Mouse (Mus musculus): ENCODE measurements around the gene Plcl2. TPM values are rescaled to one million over a fixed set of nuclear protein-coding genes. Genes with fewer than 3 reads are reported as not detected.
A peak's percentile ranks its signal among the peaks of the same experiment; 100 is the strongest.

The Plcl2 gene
- polyA plus RNA-seq, 1 experiment = 3.1 TPM

DNA sequence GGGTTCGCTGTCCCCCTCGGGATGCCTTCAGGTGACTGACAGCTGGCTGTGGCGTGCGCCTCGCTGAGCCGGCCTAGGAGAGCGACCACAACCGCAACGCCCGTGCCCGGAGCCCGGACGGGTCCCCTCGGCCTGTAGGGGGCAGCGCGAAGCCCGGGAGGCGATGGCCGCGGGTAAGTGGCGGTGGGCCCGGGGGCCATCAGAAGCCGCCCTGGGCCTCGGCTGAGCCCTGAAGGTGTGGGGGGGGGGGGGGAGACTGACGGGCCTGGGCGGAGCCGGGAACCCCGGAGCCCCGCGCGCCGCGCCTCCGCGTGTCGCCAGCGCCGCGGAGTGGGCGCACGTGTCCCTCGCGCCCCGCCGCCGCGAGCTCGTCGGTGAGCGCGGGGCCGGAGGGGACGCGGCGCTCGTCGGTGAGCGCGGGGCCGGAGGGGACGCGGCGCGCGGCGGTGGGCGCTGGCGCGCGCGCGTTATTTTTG is 390 bp upstream of the Plcl2 start:
- Histone ChIP-seq H3K27me3 (replicated peaks) (peaks cover 25% of the 10 kb centered on the region), H3K4me3 (replicated peaks) (peak overlapping the region; percentile 93), H3K36me3 (replicated peaks; ENCODE audit: low read length) (no peaks in the 10 kb centered on the region), H3K4me1 (peaks cover 40% of the 10 kb centered on the region), H3K9me3 (no peaks in the 10 kb centered on the region)
- TF ChIP-seq FLI1 (IDR thresholded peaks at IDR 0.05; ENCODE audit: low read length) (no peak), GATA1 (IDR thresholded peaks at IDR 0.05; ENCODE audit: borderline replicate concordance, low read length) (no peak)

DNA sequence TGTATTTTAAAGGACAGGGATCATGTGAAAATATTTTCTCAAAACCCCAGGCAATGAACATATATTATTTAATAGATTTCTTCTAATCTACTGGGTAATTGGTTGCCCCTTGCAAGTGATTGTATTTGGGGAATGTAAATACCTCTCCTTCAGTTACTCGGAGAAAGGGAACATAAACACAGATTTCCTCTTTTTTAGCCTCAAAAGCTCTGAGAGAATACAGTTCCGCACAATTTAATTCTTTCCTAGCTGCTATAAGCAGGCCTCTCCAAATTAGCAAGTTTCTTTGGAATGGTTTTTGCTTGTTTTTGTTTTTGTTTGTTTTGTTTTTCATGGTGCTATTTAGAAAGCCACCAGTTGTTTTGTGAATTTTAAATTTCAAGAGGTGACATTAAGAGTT is 1.1 kb downstream of the Plcl2 start:
- peaks cover 23% of the 10 kb centered on the region for H3K27me3 ChIP-seq (replicated peaks)
- no peaks in the 10 kb centered on the region for H3K36me3 ChIP-seq (replicated peaks; ENCODE audit: low read length)
- H3K4me3 ChIP-seq (replicated peaks) = peak overlapping the region; percentile 93
- peaks cover 34% of the 10 kb centered on the region for H3K4me1 ChIP-seq
- TF ChIP-seq FLI1 (IDR thresholded peaks at IDR 0.05; ENCODE audit: low read length) (no peak), GATA1 (IDR thresholded peaks at IDR 0.05; ENCODE audit: borderline replicate concordance, low read length) (no peak)
- no peaks in the 10 kb centered on the region for H3K9me3 ChIP-seq

DNA sequence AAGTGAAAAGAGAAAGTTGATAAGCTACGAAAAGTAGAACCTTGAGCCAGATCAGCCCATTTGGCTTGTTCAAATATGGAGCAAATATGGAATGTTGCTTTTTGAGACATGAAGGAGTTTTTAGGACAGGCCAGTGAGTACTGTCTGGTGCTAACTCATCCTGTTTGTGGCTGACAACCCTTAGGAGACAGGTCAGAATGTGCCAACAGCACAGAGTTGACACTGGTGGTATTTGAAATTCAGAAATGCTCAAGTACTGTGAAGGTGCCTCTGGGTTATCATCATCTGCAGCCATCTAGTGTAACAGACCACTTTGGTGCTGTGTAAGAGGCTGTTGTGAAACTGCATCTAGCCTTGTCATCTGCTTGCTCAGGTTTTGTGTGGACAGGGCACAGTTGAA is 1.5 kb downstream of the Plcl2 start:
- peaks cover 23% of the 10 kb centered on the region for H3K27me3 ChIP-seq (replicated peaks)
- no peaks in the 10 kb centered on the region for H3K9me3 ChIP-seq
- peak overlapping the region; percentile 78 for H3K4me3 ChIP-seq (replicated peaks)
- H3K4me1 ChIP-seq = peaks cover 34% of the 10 kb centered on the region
- no peak for TF ChIP-seq FLI1 (IDR thresholded peaks at IDR 0.05; ENCODE audit: low read length)
- no peak for TF ChIP-seq GATA1 (IDR thresholded peaks at IDR 0.05; ENCODE audit: borderline replicate concordance, low read length)
- no peaks in the 10 kb centered on the region for H3K36me3 ChIP-seq (replicated peaks; ENCODE audit: low read length)

DNA sequence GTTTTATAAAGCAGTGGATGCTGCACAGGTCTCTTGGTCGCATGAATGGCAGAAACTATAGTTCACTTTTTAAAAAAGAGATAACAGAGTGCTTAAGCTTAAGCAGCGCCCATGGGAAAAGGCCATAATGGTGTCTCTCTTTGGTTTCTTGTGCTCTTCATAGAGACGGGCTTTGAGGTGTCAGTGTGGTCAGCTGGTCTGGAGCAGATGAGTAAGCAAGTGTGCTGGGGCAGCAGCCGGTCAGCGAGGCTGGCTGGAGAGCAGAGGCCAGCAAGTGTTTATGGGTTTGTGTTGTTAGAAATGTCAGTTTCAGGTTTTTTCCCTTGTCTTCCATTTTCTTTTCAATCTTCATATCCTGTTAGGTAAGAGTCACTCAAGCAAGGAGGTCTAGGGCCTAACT is 3.0 kb downstream of the Plcl2 start:
- Histone ChIP-seq H3K4me3 (replicated peaks) (peak overlapping the region; percentile 31), H3K4me1 (peaks cover 34% of the 10 kb centered on the region)
- TF ChIP-seq GATA1 (IDR thresholded peaks at IDR 0.05; ENCODE audit: borderline replicate concordance, low read length) = no peak
- TF ChIP-seq FLI1 (IDR thresholded peaks at IDR 0.05; ENCODE audit: low read length) = no peak

DNA sequence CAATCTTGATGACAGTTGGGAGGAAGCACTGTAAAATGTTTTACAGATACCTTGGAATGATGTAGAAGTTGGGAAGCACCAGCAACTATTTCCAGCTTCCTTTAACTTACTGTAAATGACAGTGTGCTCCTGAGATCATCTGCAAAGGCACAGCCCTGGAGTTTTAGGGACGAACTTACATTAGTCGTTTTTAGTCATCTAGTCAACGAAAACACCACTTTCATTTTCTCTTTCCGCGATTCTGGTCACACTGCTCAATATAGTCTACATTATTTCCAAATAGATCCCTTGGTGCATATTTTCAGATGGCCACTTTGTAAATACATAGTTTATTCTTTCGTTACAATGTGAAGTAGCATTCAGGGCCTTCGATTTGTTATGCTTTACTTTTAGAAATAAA is 3.6 kb downstream of the Plcl2 start:
- TF ChIP-seq GATA1 (IDR thresholded peaks at IDR 0.05; ENCODE audit: borderline replicate concordance, low read length) (no peak), FLI1 (IDR thresholded peaks at IDR 0.05; ENCODE audit: low read length) (no peak)
- Histone ChIP-seq H3K27me3 (replicated peaks) (peaks cover 15% of the 10 kb centered on the region), H3K4me3 (replicated peaks) (peak overlapping the region; percentile 59), H3K9me3 (no peaks in the 10 kb centered on the region), H3K4me1 (peaks cover 34% of the 10 kb centered on the region), H3K36me3 (replicated peaks; ENCODE audit: low read length) (no peaks in the 10 kb centered on the region)

More for the DNA sequence above, 3.0 kb downstream of the Plcl2 start:
- Histone ChIP-seq H3K9me3 (no peaks in the 10 kb centered on the region), H3K27me3 (replicated peaks) (peaks cover 19% of the 10 kb centered on the region), H3K36me3 (replicated peaks; ENCODE audit: low read length) (no peaks in the 10 kb centered on the region)

DNA sequence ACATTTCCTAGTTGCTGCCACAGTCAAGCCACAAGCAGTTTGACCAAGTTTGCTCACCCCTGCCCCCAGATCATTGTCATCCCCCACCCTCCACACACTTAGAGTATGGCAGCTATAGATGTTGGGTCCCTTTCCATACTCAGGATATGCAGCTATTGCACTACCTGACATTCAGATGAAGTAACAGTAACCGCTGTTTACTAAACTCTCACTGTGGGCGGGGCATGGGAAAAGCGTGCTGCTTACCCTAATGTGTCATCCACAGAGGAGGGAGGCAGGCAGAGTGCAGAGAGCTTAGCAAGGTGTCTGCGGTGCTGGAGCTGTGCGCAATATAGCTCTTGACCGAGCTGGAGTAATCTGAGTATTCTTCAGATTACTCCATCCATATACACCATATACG is 4.2 kb downstream of the Plcl2 start:
- peak overlapping the region; percentile 33 for H3K4me3 ChIP-seq (replicated peaks)
- peaks cover 30% of the 10 kb centered on the region for H3K4me1 ChIP-seq
- peaks cover 10% of the 10 kb centered on the region for H3K27me3 ChIP-seq (replicated peaks)
- H3K9me3 ChIP-seq = no peaks in the 10 kb centered on the region
- H3K36me3 ChIP-seq (replicated peaks; ENCODE audit: low read length) = no peaks in the 10 kb centered on the region
- no peak for TF ChIP-seq FLI1 (IDR thresholded peaks at IDR 0.05; ENCODE audit: low read length)
- no peak for TF ChIP-seq GATA1 (IDR thresholded peaks at IDR 0.05; ENCODE audit: borderline replicate concordance, low read length)

DNA sequence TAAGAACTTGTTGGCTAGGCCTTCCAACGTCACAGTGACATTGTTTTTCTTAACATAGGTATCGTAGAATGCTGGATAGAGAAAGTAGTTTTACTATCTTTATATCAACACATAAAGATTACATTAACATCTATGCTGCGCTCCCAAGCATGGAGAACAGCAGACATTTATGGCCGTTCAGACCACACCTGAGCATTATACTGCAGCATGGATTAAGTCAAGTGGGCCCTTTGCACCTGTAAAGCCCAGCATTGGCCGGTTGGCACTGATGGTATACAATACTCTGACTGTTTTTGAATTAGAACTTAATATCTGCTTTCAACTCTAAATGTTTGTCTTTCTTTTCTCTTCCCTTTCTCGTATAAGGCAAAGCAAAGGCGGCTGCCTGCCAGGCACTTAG is 4.8 kb downstream of the Plcl2 start:
- Histone ChIP-seq H3K27me3 (replicated peaks) (peaks cover 5% of the 10 kb centered on the region), H3K36me3 (replicated peaks; ENCODE audit: low read length) (no peaks in the 10 kb centered on the region), H3K4me1 (peaks cover 26% of the 10 kb centered on the region), H3K4me3 (replicated peaks) (no peak overlapping the region), H3K9me3 (no peaks in the 10 kb centered on the region)
- TF ChIP-seq FLI1 (IDR thresholded peaks at IDR 0.05; ENCODE audit: low read length) (no peak), GATA1 (IDR thresholded peaks at IDR 0.05; ENCODE audit: borderline replicate concordance, low read length) (no peak)

DNA sequence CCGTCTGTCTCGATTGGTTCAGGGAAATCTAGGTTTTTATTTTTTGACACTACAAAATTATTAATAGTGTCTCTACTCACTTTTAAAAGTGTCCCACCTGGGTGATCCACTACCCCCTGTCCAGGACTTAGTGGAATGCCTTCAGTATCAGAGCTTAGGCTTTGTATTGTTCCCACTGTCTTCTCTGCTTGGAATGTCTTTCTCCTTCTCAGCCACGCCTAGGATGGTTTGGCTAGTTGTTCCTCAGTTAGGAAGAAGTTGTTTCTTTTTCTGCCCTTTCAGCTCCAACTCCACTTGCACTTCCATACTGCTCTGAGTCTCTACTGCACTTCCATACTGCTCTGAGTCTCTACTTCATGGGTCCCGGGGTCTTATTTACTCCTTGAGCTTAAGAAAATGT is 6.7 kb downstream of the Plcl2 start:
- Histone ChIP-seq H3K36me3 (replicated peaks; ENCODE audit: low read length) (peaks cover 3% of the 10 kb centered on the region), H3K9me3 (peaks cover 5% of the 10 kb centered on the region; the same call in 1 of the 2 replicates), H3K4me3 (replicated peaks) (no peak overlapping the region), H3K4me1 (peaks cover 16% of the 10 kb centered on the region), H3K27me3 (replicated peaks) (no peaks in the 10 kb centered on the region)
- TF ChIP-seq GATA1 (IDR thresholded peaks at IDR 0.05; ENCODE audit: borderline replicate concordance, low read length) = no peak
- no peak for TF ChIP-seq FLI1 (IDR thresholded peaks at IDR 0.05; ENCODE audit: low read length)

DNA sequence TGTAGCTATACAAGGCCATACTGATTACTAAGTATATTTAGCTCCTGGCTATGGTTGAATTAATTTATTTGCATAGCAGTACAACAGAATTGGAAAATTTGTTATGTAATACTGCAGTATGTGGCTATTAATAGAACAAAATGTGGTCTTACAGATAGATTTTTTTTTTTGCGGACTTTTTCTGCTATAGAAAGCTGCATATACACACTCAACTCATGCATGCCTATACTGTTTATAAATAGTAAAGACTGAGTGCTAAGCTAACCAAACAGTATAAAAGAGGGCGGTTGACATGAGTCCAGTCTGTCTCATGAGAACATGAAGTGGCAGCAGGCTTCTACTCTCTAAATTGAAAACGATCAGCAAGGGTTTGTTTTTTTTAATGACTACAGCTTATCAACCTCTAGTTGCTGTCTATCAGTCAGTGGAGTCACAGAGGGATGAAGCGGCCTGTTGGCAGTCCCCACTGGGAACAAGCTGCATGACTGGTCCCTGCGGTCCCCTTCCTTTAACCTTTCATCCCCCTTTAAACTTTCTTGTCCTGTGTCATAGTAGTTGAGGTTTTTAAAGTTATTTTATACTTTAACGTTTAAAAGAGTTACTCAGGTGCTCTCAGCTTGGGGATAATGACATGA is 8.7 kb downstream of the Plcl2 start:
- peaks cover 3% of the 10 kb centered on the region for H3K36me3 ChIP-seq (replicated peaks; ENCODE audit: low read length)
- peaks cover 5% of the 10 kb centered on the region; the same call in 1 of the 2 replicates for H3K9me3 ChIP-seq
- no peaks in the 10 kb centered on the region for H3K27me3 ChIP-seq (replicated peaks)
- H3K4me1 ChIP-seq = peaks cover 4% of the 10 kb centered on the region
- H3K4me3 ChIP-seq (replicated peaks) = no peak overlapping the region
- TF ChIP-seq FLI1 (IDR thresholded peaks at IDR 0.05; ENCODE audit: low read length) = no peak
- TF ChIP-seq GATA1 (IDR thresholded peaks at IDR 0.05; ENCODE audit: borderline replicate concordance, low read length) = no peak

DNA sequence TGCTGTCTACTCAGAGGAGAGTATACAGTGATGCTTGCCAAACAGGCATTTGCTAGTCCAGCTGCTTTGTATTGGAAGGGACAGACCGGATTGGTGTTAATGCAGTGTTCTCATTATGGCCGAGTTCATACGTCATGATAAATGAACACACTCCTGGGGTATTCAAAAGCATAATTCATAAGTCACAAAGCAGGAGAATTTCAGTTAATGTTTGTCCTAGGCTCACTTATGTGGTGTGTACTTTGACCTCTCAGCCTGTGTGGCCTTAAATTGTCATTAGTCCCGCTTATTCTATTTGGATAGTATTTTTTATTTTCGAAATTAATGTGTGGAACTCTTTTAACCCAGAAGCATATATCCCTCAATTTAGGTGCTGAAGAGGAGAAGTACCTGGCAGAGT is 10.4 kb downstream of the Plcl2 start:
- H3K9me3 ChIP-seq = peaks cover 5% of the 10 kb centered on the region; the same call in 1 of the 2 replicates
- peaks cover 3% of the 10 kb centered on the region for H3K36me3 ChIP-seq (replicated peaks; ENCODE audit: low read length)
- TF ChIP-seq GATA1 (IDR thresholded peaks at IDR 0.05; ENCODE audit: borderline replicate concordance, low read length) = no peak
- TF ChIP-seq FLI1 (IDR thresholded peaks at IDR 0.05; ENCODE audit: low read length) = no peak
- no peaks in the 10 kb centered on the region for H3K27me3 ChIP-seq (replicated peaks)
- H3K4me3 ChIP-seq (replicated peaks) = no peak overlapping the region
- H3K4me1 ChIP-seq = no peaks in the 10 kb centered on the region
